Mouse (Mus musculus): ENCODE measurements around the gene Cd160.

The Cd160 gene

DNA sequence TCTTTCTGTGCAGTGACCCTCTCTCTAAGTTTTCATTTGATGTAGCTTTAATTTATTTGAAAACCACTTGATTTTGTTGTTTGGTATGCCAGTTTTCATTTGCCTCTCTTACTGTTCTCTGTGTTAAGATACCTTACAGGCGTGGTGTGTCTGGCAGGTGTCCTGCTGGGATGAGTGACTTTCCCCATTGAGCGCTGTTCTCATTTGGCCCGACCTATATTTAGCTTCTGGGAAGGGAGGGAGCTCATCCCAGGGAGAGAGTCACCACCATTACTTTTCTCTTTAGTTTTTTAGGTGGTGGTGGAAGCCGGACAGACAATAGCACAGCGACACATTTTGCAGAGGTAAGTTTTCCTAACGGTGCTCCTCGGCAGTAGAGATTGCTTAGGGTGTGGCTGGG is 71.5 kb downstream of the Cd160 start:
- DNase-seq (ENCODE audit: low spot score): no peak

DNA sequence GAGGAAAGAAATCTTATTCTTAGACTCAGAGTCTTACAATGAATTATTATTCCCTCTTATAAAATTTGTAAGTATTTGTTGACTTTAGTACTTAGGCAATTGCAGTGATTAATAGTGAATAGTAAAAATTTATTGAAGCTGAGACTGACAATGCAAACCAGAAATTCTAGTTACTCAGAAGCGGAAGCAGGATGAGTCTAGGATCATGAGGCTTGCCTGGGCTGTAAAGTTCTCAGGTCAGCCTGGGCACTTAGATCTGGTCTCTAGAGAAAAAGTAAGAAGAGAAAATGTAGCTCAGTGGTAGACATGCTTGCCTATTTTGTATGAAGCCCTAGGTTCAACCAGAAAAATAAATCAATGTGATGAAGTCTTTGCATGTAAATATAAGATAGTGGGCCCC is 73.2 kb downstream of the Cd160 start:
- no peak for DNase-seq (ENCODE audit: low spot score)

Measured in testis, postnatal 10 days (tissue).